Mouse (Mus musculus) testis, adult 2 months (tissue): Measurements from ENCODE around the gene Cenpn.

ENCODE experiments used
- CTCF ChIP-seq: fragments of 200-500 bp; IDR thresholded peaks from 2 replicates; pipeline ENCODE4 v1.5.1; 2012; ENCODE audit warnings: low read depth, mild to moderate bottlenecking, inconsistent platforms, low read length, moderate library complexity; ENCODE audit not compliant: control insufficient read depth, insufficient read depth, insufficient replicate concordance
- POLR2A ChIP-seq: fragments of 200-500 bp; IDR thresholded peaks from 2 replicates; pipeline ENCODE4 v1.6.1; 2012; ENCODE audit warnings: low read depth, mild to moderate bottlenecking, inconsistent platforms, low read length, moderate library complexity; ENCODE audit not compliant: control insufficient read depth

DNA sequence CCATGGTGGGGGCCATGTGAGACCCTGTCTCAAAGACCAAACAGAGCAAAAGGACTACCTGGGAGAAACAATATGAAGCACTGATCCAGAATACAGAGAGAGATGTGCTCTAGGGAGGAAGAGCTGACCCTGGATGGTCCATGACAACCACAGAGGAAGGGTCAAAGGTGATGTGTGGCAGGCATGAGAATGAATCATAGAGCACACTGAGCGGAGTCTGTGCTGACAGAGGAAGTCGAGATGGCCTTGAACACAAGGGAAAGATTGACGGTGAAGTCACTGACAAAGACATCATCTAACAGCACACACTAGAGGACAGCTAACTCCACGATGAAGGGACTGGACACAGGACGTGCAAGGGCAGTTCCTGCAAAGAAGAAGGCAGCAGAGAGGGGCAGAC is 30.1 kb upstream of the Cenpn start:
- no peak for TF ChIP-seq POLR2A
- TF ChIP-seq CTCF, result no peak
